ENCODE assay signal across 9 mouse cellular contexts in the genomic region with DNA sequence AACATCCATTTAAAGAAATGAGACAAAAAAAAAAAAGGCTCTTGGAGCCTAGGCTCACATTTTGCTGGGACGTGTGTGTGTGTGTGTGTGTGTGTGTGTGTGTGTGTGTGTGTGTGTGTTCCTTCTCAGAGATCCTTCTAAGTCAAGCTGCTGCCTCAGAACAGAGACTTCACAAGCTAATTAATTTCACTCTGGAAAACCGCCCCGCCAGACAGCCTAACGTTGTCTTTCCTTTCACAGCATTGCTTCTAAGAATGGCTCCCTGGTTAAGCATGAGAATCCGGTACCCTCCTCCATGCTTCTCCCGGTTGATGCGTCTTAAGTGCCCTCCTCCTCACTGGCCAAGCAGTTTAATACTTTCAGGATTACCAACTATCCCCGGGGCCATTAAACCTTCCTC.
DNase-seq lines count a peak whose midpoint lies in the region; ATAC-seq lines count a peak whose summit lies in the region.
"Had no signal": no experiment of that assay in that cellular context is flagged by ENCODE, and none has a peak within 500 bp of the region (broad histone marks: within the 10 kb centered on the region; RNA-seq: fewer than 3 reads in every experiment).

No protein-coding gene starts in this region.

- peak; percentile 76 for DNase-seq in brain, adult 2 months (ENCODE audit: low read depth, low spot score)
- DNase-seq in hindbrain, embryonic 10.5 days (ENCODE audit: low spot score) = no peak
- DNase-seq in midbrain, embryonic 14.5 days = peak; percentile 52
- no peak for DNase-seq in adipocyte (ENCODE audit: low spot score)
- no peak for DNase-seq in cerebellum, adult 18-20 months
- DNase-seq: liver had no signal

- H3K9ac ChIP-seq in intestine, embryonic 15.5 days = no peak overlapping the region
- no peak overlapping the region for H3K9ac ChIP-seq in intestine, embryonic 16.5 days (ENCODE audit: low read depth, low read length)
- no peak overlapping the region for H3K9ac ChIP-seq in midbrain, embryonic 14.5 days (replicated peaks; ENCODE audit: low read length)

- no peaks in the 10 kb centered on the region for H3K9me3 ChIP-seq in intestine, embryonic 15.5 days
- no peaks in the 10 kb centered on the region for H3K9me3 ChIP-seq in intestine, embryonic 16.5 days (ENCODE audit: control insufficient read depth, low read length)
- no peaks in the 10 kb centered on the region for H3K9me3 ChIP-seq in hindbrain, embryonic 10.5 days
- no peaks in the 10 kb centered on the region for H3K9me3 ChIP-seq in midbrain, embryonic 14.5 days (ENCODE audit: control insufficient read depth, low read length)

- H3K36me3 ChIP-seq in intestine, embryonic 15.5 days = no peaks in the 10 kb centered on the region
- no peaks in the 10 kb centered on the region for H3K36me3 ChIP-seq in intestine, embryonic 16.5 days (ENCODE audit: control insufficient read depth, insufficient read depth, low read length)
- H3K36me3 ChIP-seq in hindbrain, embryonic 10.5 days = no peaks in the 10 kb centered on the region
- no peaks in the 10 kb centered on the region for H3K36me3 ChIP-seq in midbrain, embryonic 14.5 days (ENCODE audit: control insufficient read depth, insufficient read depth, low read length)

- no peaks in the 10 kb centered on the region for H3K27me3 ChIP-seq in intestine, embryonic 15.5 days (replicated peaks)
- H3K27me3 ChIP-seq in intestine, embryonic 16.5 days (replicated peaks; ENCODE audit: control insufficient read depth, insufficient read depth, low read length) = no peaks in the 10 kb centered on the region
- no peaks in the 10 kb centered on the region; the same call in 1 of the 2 replicates for H3K27me3 ChIP-seq in hindbrain, embryonic 10.5 days (ENCODE audit: insufficient read depth, poor library complexity, severe bottlenecking)
- no peaks in the 10 kb centered on the region for H3K27me3 ChIP-seq in midbrain, embryonic 14.5 days (ENCODE audit: control insufficient read depth, insufficient read depth, low read length)

- ATAC-seq in intestine, embryonic 15.5 days = no peak
- ATAC-seq in intestine, embryonic 16.5 days = no peak
- no peak for ATAC-seq in midbrain, embryonic 14.5 days (ENCODE audit: low FRiP score, low TSS enrichment)
- no peak for ATAC-seq in erythroblast, adult 5-6 weeks (replicated peaks; ENCODE audit: low FRiP score, poor library complexity, severe bottlenecking)

- peak overlapping the region; percentile 34; the same call in 1 of the 2 replicates for H3K4me2 ChIP-seq in intestine, embryonic 15.5 days (replicated peaks)
- H3K4me2 ChIP-seq in intestine, embryonic 16.5 days (ENCODE audit: low read depth, low read length) = no peak overlapping the region
- H3K4me2 ChIP-seq in midbrain, embryonic 14.5 days (ENCODE audit: low read length) = peak overlapping the region; percentile 15

- H3K4me1 ChIP-seq in intestine, embryonic 15.5 days (replicated peaks) = no peaks in the 10 kb centered on the region; the same call in 1 of the 2 replicates
- no peaks in the 10 kb centered on the region for H3K4me1 ChIP-seq in intestine, embryonic 16.5 days (ENCODE audit: control insufficient read depth, insufficient read depth, low read length)
- H3K4me1 ChIP-seq in hindbrain, embryonic 10.5 days (replicated peaks) = peaks cover 32% of the 10 kb centered on the region
- H3K4me1 ChIP-seq in midbrain, embryonic 14.5 days (ENCODE audit: control insufficient read depth, insufficient read depth, low read length) = peaks cover 9% of the 10 kb centered on the region; the same call in 1 of the 2 replicates

- no peak overlapping the region for H3K4me3 ChIP-seq in intestine, embryonic 15.5 days (replicated peaks)
- H3K4me3 ChIP-seq in intestine, embryonic 16.5 days (ENCODE audit: low read length) = no peak overlapping the region
- peak overlapping the region; percentile 27; the same call in 1 of the 2 replicates for H3K4me3 ChIP-seq in hindbrain, embryonic 10.5 days
- H3K4me3 ChIP-seq in midbrain, embryonic 14.5 days (replicated peaks; ENCODE audit: low read depth, low read length) = no peak overlapping the region

- WGBS in intestine, embryonic 15.5 days = 34% methylated on average over 8 of the region's 8 CpGs
- 48% methylated on average over 8 of the region's 8 CpGs for WGBS in intestine, embryonic 16.5 days
- 39% methylated on average over 8 of the region's 8 CpGs for WGBS in hindbrain, embryonic 10.5 days
- WGBS in midbrain, embryonic 14.5 days = 10% methylated on average over 8 of the region's 8 CpGs

- H3K27ac ChIP-seq in intestine, embryonic 15.5 days = no peak overlapping the region
- no peak overlapping the region for H3K27ac ChIP-seq in intestine, embryonic 16.5 days (ENCODE audit: low read length)
- peak overlapping the region; percentile 71 for H3K27ac ChIP-seq in hindbrain, embryonic 10.5 days
- no peak overlapping the region for H3K27ac ChIP-seq in midbrain, embryonic 14.5 days (replicated peaks; ENCODE audit: low read depth, low read length)

Comparison
In these comparisons a context has a peak if more than half of its experiments do, and no peak if none do; other contexts are left out.
1. DNase-seq: peak in brain, adult 2 months (single experiment) and midbrain, embryonic 14.5 days (single experiment); none in hindbrain, embryonic 10.5 days (single experiment), adipocyte (single experiment) and cerebellum, adult 18-20 months (0 of 2).